ENCODE assay signal across 18 mouse cellular contexts in genomic region chr13:67853983-67854382, GRCm38 (mm10).
A peak's percentile ranks its signal among the peaks of the same experiment; 100 is the strongest.
DNase-seq lines count a peak whose midpoint lies in the region; ATAC-seq lines count a peak whose summit lies in the region.
"Had no signal": no experiment of that assay in that cellular context is flagged by ENCODE, and none has a peak within 500 bp of the region (broad histone marks: within the 10 kb centered on the region; RNA-seq: fewer than 3 reads in every experiment).

No protein-coding gene starts in this region.

- ATAC-seq in frontal cortex, adult (ENCODE audit: low TSS enrichment): peak; percentile 31
- ATAC-seq: activated CD4-positive, CD25-positive, alpha-beta regulatory T cell, adult 4 months; forebrain, embryonic 13.5 days; forebrain, embryonic 16.5 days had no signal

- no peak for DNase-seq in frontal cortex, postnatal 14 days (ENCODE audit: low spot score in 2 of 2)
- DNase-seq in brain, adult 2 months (ENCODE audit: low read depth, low spot score): peak; percentile 52
- DNase-seq in layer of hippocampus, adult 9-10 months (ENCODE audit: low spot score): peak; percentile 48
- no peak for DNase-seq in spleen, adult 12 weeks (ENCODE audit: low spot score)
- no peak for DNase-seq in spleen, postnatal 14 days (ENCODE audit: low spot score in 2 of 2)
- DNase-seq: adrenal gland, adult 8-10 months; adrenal gland, postnatal 25 days; cerebellum, adult 18-20 months; cerebellum, adult 9-10 months; cerebellum, postnatal 14 days; gastrocnemius, postnatal 25 days; heart, adult 2 months; heart, postnatal 14 days; heart, postnatal 4 days had no signal

Comparison
In these comparisons a context has a peak if more than half of its experiments do, and no peak if none do; other contexts are left out.
1. DNase-seq: peak in brain, adult 2 months (single experiment) and layer of hippocampus, adult 9-10 months (single experiment); none in frontal cortex, postnatal 14 days (0 of 2), spleen, adult 12 weeks (single experiment) and spleen, postnatal 14 days (0 of 2).